Mouse (Mus musculus) lung, postnatal 4 days (tissue): ENCODE data around the gene Ctrb1.
A peak's percentile ranks its signal among the peaks of the same experiment; 100 is the strongest.

ENCODE experiments used
- DNase-seq, 2 experiments: peaks; one replicate each; pipeline ENCODE4 v3.0.0; 2021

Gene Ctrb1

DNA sequence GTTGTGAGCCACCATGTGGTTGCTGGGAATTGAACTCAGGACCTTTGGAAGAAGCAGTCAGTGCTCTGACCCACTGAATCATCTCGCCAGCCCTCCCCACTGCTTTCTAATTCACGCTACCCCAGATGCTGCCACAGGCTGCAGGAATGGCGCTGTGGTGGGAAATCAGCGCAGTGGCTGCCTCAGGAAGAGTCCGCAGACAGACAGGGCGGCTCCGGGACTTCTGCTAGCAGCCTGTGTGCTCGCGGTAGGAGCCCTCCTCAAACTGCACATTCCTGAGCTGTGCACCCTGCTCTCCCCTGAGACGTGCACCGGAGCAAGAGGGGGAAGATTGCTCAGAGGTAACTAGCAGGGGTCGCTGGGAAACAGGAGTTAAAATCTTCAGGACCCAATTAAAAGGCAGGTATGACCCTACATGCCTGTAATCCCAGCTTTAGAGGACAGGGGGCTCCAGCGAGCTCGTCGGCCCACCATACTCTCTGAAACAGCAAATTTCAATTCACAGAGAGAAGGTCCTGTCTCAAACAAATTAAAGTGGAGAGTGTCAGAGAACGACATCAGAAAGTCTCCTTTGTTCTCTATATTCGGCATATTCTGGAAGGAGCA, 10.3 kb downstream of the Ctrb1 start:
- peak; percentile 23 to 45 for DNase-seq

GRCm38 (mm10) chr8:111678848-111679247, 12.0 kb downstream of the Ctrb1 start:
- no peak for DNase-seq

DNA sequence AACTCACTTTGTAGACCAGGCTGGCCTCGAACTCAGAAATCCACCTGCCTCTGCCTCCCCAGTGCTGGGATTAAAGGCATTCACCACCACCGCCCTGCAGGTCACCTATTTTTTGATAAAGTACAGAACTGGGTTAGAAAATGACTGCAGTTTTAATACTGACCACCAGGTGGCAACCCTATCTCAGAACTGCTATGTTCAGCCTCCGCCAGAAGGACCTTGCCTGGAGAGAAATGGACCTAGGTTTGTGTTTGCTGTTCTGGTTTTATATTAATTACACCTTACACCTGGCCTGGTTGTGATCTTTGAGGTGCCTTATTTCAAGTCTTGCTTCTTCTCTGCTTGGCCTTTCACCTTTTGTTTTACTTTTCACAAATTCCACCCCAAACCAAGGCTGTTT, 12.7 kb downstream of the Ctrb1 start:
- DNase-seq = peak in 1 of 2 experiments; percentile 72

DNA sequence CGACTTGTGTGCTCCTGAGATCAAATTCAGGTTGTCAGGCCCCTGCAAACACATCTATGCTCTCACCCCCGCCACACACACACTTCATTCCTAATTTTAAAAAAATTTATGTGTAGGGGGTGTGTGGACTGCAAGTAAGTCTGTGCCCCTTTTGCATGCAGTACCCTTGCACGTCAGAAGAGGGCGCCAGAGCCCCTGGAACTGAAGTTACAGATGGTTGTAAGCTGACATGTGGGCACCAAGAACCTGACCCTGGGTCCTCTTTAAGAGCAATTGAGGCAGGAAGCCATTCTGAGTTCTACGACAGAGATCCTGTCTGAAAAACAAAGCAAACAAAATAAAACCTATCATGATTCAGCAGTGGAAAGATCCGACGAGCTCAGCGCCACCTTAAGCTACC, 14.6 kb downstream of the Ctrb1 start:
- DNase-seq = no peak

GRCm38 (mm10) chr8:111666751-111667150, 24.1 kb downstream of the Ctrb1 start:
- no peak for DNase-seq

DNA sequence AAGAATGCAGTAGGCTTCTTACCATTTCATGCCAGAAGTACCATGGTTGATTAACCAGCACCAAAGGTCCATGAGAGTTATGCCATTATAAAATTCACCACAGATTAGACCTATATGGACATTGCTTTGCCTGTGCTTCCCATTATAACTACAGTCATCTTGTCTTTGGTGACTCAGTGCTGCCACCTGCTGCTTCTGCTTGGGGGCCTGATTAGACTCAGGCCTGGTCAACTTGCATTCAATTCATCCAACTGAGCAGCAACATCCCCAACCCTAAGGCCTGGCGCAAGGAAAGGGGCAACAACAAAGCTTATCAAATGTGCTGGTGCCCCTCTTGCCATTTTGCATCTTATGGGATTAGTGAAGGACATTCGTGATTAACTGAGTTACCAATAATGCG, 28.3 kb downstream of the Ctrb1 start:
- DNase-seq = peak; percentile 71 to 85

GRCm38 (mm10) chr8:111658819-111659423, 31.9 kb downstream of the Ctrb1 start:
- no peak for DNase-seq

- DNase-seq = no peak
Observed at GRCm38 (mm10) chr8:111657312-111657854, 33.4 kb downstream of the Ctrb1 start.

- no peak for DNase-seq
Observed at GRCm38 (mm10) chr8:111653524-111653923, 37.3 kb downstream of the Ctrb1 start.

DNA sequence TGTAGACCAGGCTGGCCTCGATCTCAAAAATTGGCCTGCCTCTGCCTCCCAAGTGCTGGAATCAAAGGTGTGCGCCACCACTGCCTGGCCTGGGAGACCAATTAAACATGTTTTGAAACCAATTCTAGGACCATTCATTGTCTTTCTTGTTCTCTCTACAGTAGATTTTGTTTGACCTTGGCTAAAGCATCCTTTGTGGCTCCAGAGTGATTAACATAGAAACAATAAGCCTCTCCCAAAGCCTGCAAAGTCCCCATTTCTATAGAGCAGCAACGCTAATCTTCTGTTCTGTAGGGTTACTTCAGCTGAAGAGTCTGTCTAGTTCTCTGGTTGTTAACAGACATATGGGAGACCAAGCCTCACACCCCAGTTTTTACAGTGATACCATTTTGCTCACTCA, 40.2 kb downstream of the Ctrb1 start:
- no peak for DNase-seq

DNA sequence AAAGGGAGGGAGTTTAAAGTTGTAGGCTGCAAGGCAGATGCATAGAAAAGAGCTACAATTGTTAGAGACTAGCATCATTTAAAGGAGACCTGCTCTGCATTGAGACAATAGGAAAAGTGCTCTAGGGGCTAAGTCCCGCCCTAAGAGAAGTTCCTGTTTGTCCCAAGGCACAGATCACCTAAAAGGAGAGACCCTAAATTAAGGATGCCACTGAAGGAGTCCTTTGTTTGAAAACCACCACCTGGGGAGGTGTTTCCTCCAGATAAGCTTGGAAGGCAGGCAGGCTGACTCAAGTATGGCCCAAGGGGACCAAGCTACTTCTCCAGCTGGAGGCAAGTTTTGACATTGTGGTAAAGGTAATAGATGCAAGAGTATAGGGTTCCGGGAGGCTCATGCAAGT, 42.0 kb downstream of the Ctrb1 start:
- DNase-seq = no peak

- DNase-seq = no peak
Observed at GRCm38 (mm10) chr8:111645715-111646114, 45.1 kb downstream of the Ctrb1 start.

GRCm38 (mm10) chr8:111644286-111645051, 46.3 kb downstream of the Ctrb1 start:
- DNase-seq = peak; percentile 34 to 49

GRCm38 (mm10) chr8:111643264-111644141, 47.3 kb downstream of the Ctrb1 start, which contains the start of gene Zfp1:
Gene Zfp1, plus strand, starts transcription at chr8:111643401.
- peak; percentile 91 to 93 for DNase-seq

- no peak for DNase-seq
Observed at GRCm38 (mm10) chr8:111642939-111643263, 47.9 kb downstream of the Ctrb1 start.

GRCm38 (mm10) chr8:111642496-111642895, 48.3 kb downstream of the Ctrb1 start:
- DNase-seq = no peak

DNA sequence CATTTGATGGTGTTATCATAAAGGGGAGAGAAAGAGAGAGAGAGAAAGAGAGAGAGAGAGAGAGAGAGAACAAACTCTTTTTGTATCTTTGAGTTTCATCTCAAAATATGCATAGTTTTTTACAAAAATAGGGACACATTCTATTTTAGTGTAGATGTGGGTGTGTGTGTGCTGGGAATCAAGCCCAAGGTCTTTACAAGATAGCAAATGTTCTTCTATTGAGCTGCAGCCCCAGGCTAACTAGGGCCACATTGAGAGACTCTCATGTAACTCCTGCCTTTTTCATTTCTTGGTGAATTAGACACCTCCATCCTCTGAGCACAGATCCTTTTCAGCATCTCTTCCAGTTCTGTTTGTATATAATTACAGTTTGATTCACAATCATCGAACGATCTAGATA, 49.7 kb downstream of the Ctrb1 start:
- no peak for DNase-seq

GRCm38 (mm10) chr8:111638086-111638485, 52.7 kb downstream of the Ctrb1 start:
- no peak for DNase-seq
